Mouse (Mus musculus) myocyte (in vitro differentiated cells): ENCODE measurements around the gene Edar.

Experiments used
- CEBPB ChIP-seq: IDR thresholded peaks from 2 replicates; pipeline ENCODE4 v1.6.1; 2011; ENCODE audit warnings: mild to moderate bottlenecking, moderate library complexity; ENCODE audit not compliant: poor library complexity, insufficient read depth, severe bottlenecking
- MYOD1 ChIP-seq, 3 experiments: IDR thresholded peaks; one replicate each; pipeline ENCODE4 v1.6.1; 2011; ENCODE audit warnings: control low read depth in 2 of 3, low read depth in 2 of 3, mild to moderate bottlenecking in 2 of 3, moderate library complexity in 1 of 3; ENCODE audit not compliant: insufficient read length in 2 of 3, control insufficient read depth in 1 of 3
- POLR2A ChIP-seq: IDR thresholded peaks from one replicate; pipeline ENCODE4 v1.6.1; 2011; ENCODE audit warnings: low read depth, mild to moderate bottlenecking, control low read depth, moderate library complexity; ENCODE audit not compliant: insufficient read length
- REST ChIP-seq: IDR thresholded peaks from one replicate; pipeline ENCODE4 v1.6.1; 2011; ENCODE audit warnings: mild to moderate bottlenecking, control low read depth, moderate library complexity; ENCODE audit not compliant: insufficient read depth, insufficient read length
- SRF ChIP-seq: IDR thresholded peaks from one replicate; pipeline ENCODE4 v1.6.1; 2011; ENCODE audit warnings: low read depth; ENCODE audit not compliant: control insufficient read depth, insufficient read length
- TCF12 ChIP-seq: IDR thresholded peaks from one replicate; pipeline ENCODE4 v1.6.1; 2011; ENCODE audit warnings: mild to moderate bottlenecking, control low read depth; ENCODE audit not compliant: poor library complexity, insufficient read depth, severe bottlenecking
- USF1 ChIP-seq: IDR thresholded peaks from one replicate; pipeline ENCODE4 v1.6.1; 2011; ENCODE audit warnings: low read depth, mild to moderate bottlenecking, control low read depth, moderate library complexity

GRCm38 (mm10) chr10:58657731-58658130 is 17.7 kb downstream of the Edar start:
- TF ChIP-seq POLR2A: no peak
- no peak for TF ChIP-seq REST
- TF ChIP-seq USF1: no peak
- TF ChIP-seq SRF: no peak
- no peak for TF ChIP-seq MYOD1 (IDR thresholded peaks at IDR 0.05; ENCODE audit: control insufficient read depth in 1 of 3, insufficient read length in 2 of 3, low read depth in 2 of 3)
- TF ChIP-seq CEBPB: no peak
- no peak for TF ChIP-seq TCF12
